Mouse (Mus musculus) hindbrain, postnatal 0 days (tissue): ENCODE data around the gene Ubtfl1. TPM values are rescaled to one million over a fixed set of nuclear protein-coding genes. Genes with fewer than 3 reads are reported as not detected.

Source experiments
- ATAC-seq: fragments of 200-750 bp; cut with Nextera tagmentation; 2 replicates; pipeline ENCODE4 v1.8.0; 2017; ENCODE audit warnings: mild to moderate bottlenecking, moderate TSS enrichment, moderate library complexity
- DNase-seq: peaks from one replicate; pipeline ENCODE4 v3.0.0-alpha.2; 2015; ENCODE audit warnings: low spot score
- H3K27ac ChIP-seq: fragments of 300-500 bp; sonication (generic); 2 replicates; pipeline ENCODE4 v1.5.1; 2014; ENCODE audit warnings: mild to moderate bottlenecking
- H3K27me3 ChIP-seq: fragments of 300-500 bp; sonication (generic); 2 replicates; pipeline ENCODE4 v1.6.1; 2014; ENCODE audit warnings: low read length, mixed read lengths; ENCODE audit not compliant: insufficient read depth
- H3K36me3 ChIP-seq: fragments of 300-500 bp; sonication (generic); 2 replicates; pipeline ENCODE4 v1.6.1; 2014; ENCODE audit warnings: low read length, mixed read lengths; ENCODE audit not compliant: insufficient read depth
- H3K4me1 ChIP-seq: fragments of 300-500 bp; sonication (generic); 2 replicates; pipeline ENCODE4 v1.6.1; 2014; ENCODE audit warnings: antibody characterized with exemption, low read length, mixed read lengths; ENCODE audit not compliant: insufficient read depth
- H3K4me2 ChIP-seq: fragments of 300-500 bp; sonication (generic); 2 replicates; pipeline ENCODE4 v1.6.1; 2014; ENCODE audit warnings: low read depth, mild to moderate bottlenecking, low read length, moderate library complexity, mixed read lengths
- H3K4me3 ChIP-seq: fragments of 300-500 bp; sonication (generic); 2 replicates; pipeline ENCODE4 v1.5.1; 2014; ENCODE audit warnings: low read length
- H3K9ac ChIP-seq: fragments of 300-500 bp; sonication (generic); replicated peaks from 2 replicates; pipeline ENCODE4 v1.6.1; 2014; ENCODE audit warnings: mild to moderate bottlenecking, low read length, moderate library complexity, mixed read lengths
- H3K9me3 ChIP-seq: fragments of 300-500 bp; sonication (generic); 2 replicates; pipeline ENCODE4 v1.6.1; 2016; ENCODE audit warnings: low read length, mixed read lengths
- CTCF ChIP-seq: IDR thresholded peaks from 2 replicates; pipeline ENCODE4 v1.5.1; 2016; ENCODE audit warnings: antibody characterized with exemption, control low read depth, low read depth
- WGBS: fragments of 180-500 bp; shearing (Covaris S2); extraction: QIAGEN DNeasy Blood & Tissue Kit; methylation state at CpG from one replicate; pipeline ENCODE4 v1.1.7; 2014; 5-methylcytosine and 5-hydroxymethylcytosine counted together
- microRNA-seq, 2 experiments: library from miRNA; unstranded; fragments of <30 nt; microRNA quantifications; one replicate each; pipeline ENCODE4; 2016
- polyA plus RNA-seq: library from polyadenylated mRNA; unstranded; fragments of >200 nt; fragmentation: Nextera tagmentation; extraction: Ambion mirVana; gene quantifications from 2 replicates; pipeline ENCODE4 v1.2.1, GENCODE M21; 2015
- total RNA-seq: library from RNA; depleted of rRNA; stranded (reverse); fragments of >200 nt; gene quantifications from 2 replicates; pipeline ENCODE4 v1.2.3, GENCODE M21; 2014; rRNA removed

Ubtfl1 gene
- total and polyA plus RNA-seq, 2 experiments from 2014 or later = not detected

- no peak for ATAC-seq
- no peak overlapping the region for H3K9ac ChIP-seq
- H3K27me3 ChIP-seq = no peaks in the 10 kb centered on the region
- H3K4me1 ChIP-seq = no peaks in the 10 kb centered on the region
- DNase-seq = peak; percentile 56
- TF ChIP-seq CTCF = no peak
- no peak overlapping the region for H3K4me3 ChIP-seq
- no peaks in the 10 kb centered on the region for H3K36me3 ChIP-seq
- no peak overlapping the region for H3K4me2 ChIP-seq
- no peaks in the 10 kb centered on the region for H3K9me3 ChIP-seq
- 57% methylated on average over 10 of the region's 10 CpGs for WGBS
- no peak overlapping the region for H3K27ac ChIP-seq
These were observed 27.5 kb downstream of the Ubtfl1 start for GRCm38 (mm10) chr9:18431687-18432086.

DNA sequence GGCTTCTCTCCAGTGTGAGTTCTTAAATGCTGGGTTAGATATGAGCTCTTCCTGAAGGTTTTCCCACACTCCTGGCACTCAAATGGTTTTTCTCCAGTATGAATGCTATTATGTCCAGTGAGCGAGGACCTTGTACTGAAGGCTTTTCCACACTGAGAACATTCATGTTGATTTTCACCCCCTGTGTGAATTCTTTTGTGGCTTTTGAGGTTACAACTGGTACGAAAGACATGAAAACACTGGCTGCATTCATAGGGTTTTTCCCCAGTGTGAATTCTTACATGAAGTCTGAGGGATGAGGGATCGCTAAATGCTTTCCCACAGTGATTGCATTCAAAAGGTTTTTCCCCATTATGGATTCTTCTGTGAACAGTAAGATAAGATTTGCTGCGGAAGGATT is 52.3 kb downstream of the Ubtfl1 start:
- TF ChIP-seq CTCF = no peak
- Histone ChIP-seq H3K27ac (no peak overlapping the region), H3K4me2 (no peak overlapping the region), H3K4me3 (no peak overlapping the region), H3K9ac (no peak overlapping the region), H3K9me3 (peaks cover 6% of the 10 kb centered on the region; the same call in 1 of the 2 replicates), H3K36me3 (peaks cover 28% of the 10 kb centered on the region), H3K27me3 (no peaks in the 10 kb centered on the region), H3K4me1 (no peaks in the 10 kb centered on the region)
- no peak for DNase-seq
- 69% methylated on average over 4 of the region's 4 CpGs for WGBS
- no peak for ATAC-seq

Small RNA genes within 50 kb of the gene (microRNA-seq; reads per million reads assigned to microRNA genes)
- gene Gm22854 = 0 reads per million in 2 experiments

Other genes with a start within 250 kb of the Ubtfl1 start
- 26.3 and 56.4 TPM in 2 replicates for gene Chordc1, start 112.3 kb upstream of the Ubtfl1 start, total RNA-seq
- 58.2 and 60.0 TPM in 2 replicates for gene Chordc1, start 112.3 kb upstream of the Ubtfl1 start, polyA plus RNA-seq
- 0.83 and 1.4 TPM in 2 replicates for gene Naalad2, start 1.4 kb upstream of the Ubtfl1 start, total RNA-seq
- gene Naalad2, start 1.4 kb upstream of the Ubtfl1 start, polyA plus RNA-seq = 0.88 and 1.0 TPM in 2 replicates
- not detected in 2 replicates for gene Mbd3l2, start 26.2 kb downstream of the Ubtfl1 start, total RNA-seq
- gene Mbd3l2, start 26.2 kb downstream of the Ubtfl1 start, polyA plus RNA-seq = 0.06 and 0.09 TPM in 2 replicates
- gene Zfp558, start 73.8 kb downstream of the Ubtfl1 start, total RNA-seq = 21.4 and 28.9 TPM in 2 replicates
- 14.0 and 17.8 TPM in 2 replicates for gene Zfp558, start 73.8 kb downstream of the Ubtfl1 start, polyA plus RNA-seq
- not detected in 2 replicates for gene Mbd3l1, start 73.9 kb downstream of the Ubtfl1 start, total RNA-seq
- gene Mbd3l1, start 73.9 kb downstream of the Ubtfl1 start, polyA plus RNA-seq = not detected in 2 replicates